Mouse (Mus musculus) embryonic facial prominence, embryonic 11.5 days (tissue): Measurements from ENCODE around the gene Pltp. TPM values are rescaled to one million over a fixed set of nuclear protein-coding genes. Genes with fewer than 3 reads are reported as not detected.
A peak's percentile ranks its signal among the peaks of the same experiment; 100 is the strongest.

ENCODE experiments used
- ATAC-seq: fragments of 200-750 bp; cut with Nextera tagmentation; replicated peaks from 2 replicates; pipeline ENCODE4 v1.8.0; 2017; ENCODE audit warnings: low read depth; ENCODE audit not compliant: insufficient number of reproducible peaks, low FRiP score, low TSS enrichment
- DNase-seq: peaks from one replicate; pipeline ENCODE4 v3.0.0-alpha.2; 2015; ENCODE audit warnings: low spot score
- H3K27ac ChIP-seq: fragments of 300-500 bp; sonication (generic); replicated peaks from 2 replicates; pipeline ENCODE4 v1.5.1; 2014; ENCODE audit warnings: mild to moderate bottlenecking, low read depth, low read length, control low read depth
- H3K27me3 ChIP-seq: fragments of 300-500 bp; sonication (generic); 2 replicates; pipeline ENCODE4 v1.6.1; 2014; ENCODE audit warnings: mild to moderate bottlenecking, low read length, moderate library complexity, mixed read lengths; ENCODE audit not compliant: control insufficient read depth, insufficient read depth
- H3K36me3 ChIP-seq: fragments of 300-500 bp; sonication (generic); replicated peaks from 2 replicates; pipeline ENCODE4 v1.6.1; 2014; ENCODE audit warnings: low read depth, mild to moderate bottlenecking, low read length, moderate library complexity, mixed read lengths; ENCODE audit not compliant: control insufficient read depth, insufficient read depth
- H3K4me1 ChIP-seq: fragments of 300-500 bp; sonication (generic); 2 replicates; pipeline ENCODE4 v1.6.1; 2014; ENCODE audit warnings: low read length, mixed read lengths; ENCODE audit not compliant: control insufficient read depth, insufficient read depth
- H3K4me2 ChIP-seq: fragments of 300-500 bp; sonication (generic); 2 replicates; pipeline ENCODE4 v1.6.1; 2014; ENCODE audit warnings: low read depth, mild to moderate bottlenecking, control low read depth, low read length, moderate library complexity
- H3K4me3 ChIP-seq: fragments of 300-500 bp; sonication (generic); 2 replicates; pipeline ENCODE4 v1.5.1; 2014; ENCODE audit warnings: low read depth, low read length, control low read depth
- H3K9ac ChIP-seq: fragments of 300-500 bp; sonication (generic); replicated peaks from 2 replicates; pipeline ENCODE4 v1.6.1; 2014; ENCODE audit warnings: mild to moderate bottlenecking, control low read depth, low read length
- H3K9me3 ChIP-seq: fragments of 300-500 bp; sonication (generic); replicated peaks from 2 replicates; pipeline ENCODE4 v1.6.1; 2016; ENCODE audit warnings: mild to moderate bottlenecking, low read length, inconsistent platforms, mixed read lengths; ENCODE audit not compliant: control insufficient read depth
- WGBS: fragments of 180-500 bp; shearing (Covaris S2); extraction: QIAGEN DNeasy Blood & Tissue Kit; methylation state at CpG from one replicate; pipeline ENCODE4 v1.1.7; 2014; 5-methylcytosine and 5-hydroxymethylcytosine counted together
- polyA plus RNA-seq: library from polyadenylated mRNA; unstranded; fragments of >200 nt; fragmentation: Nextera tagmentation; extraction: Ambion mirVana; gene quantifications from 2 replicates; pipeline ENCODE4 v1.2.1, GENCODE M21; 2014

The Pltp gene
- polyA plus RNA-seq, 1 experiment from 2014 or later, result 41.8 TPM

GRCm38 (mm10) chr2:164888996-164889395, 31.5 kb upstream of the Pltp start:
- no peak overlapping the region for H3K9ac ChIP-seq
- WGBS, result 88% methylated on average over 12 of the region's 12 CpGs
- no peaks in the 10 kb centered on the region for H3K27me3 ChIP-seq
- H3K9me3 ChIP-seq, result no peaks in the 10 kb centered on the region
- H3K4me1 ChIP-seq, result no peaks in the 10 kb centered on the region
- DNase-seq, result no peak
- ATAC-seq, result no peak
- no peak overlapping the region for H3K4me2 ChIP-seq
- H3K4me3 ChIP-seq, result no peak overlapping the region
- no peak overlapping the region for H3K27ac ChIP-seq
- H3K36me3 ChIP-seq, result peaks cover 35% of the 10 kb centered on the region

GRCm38 (mm10) chr2:164886617-164887016, 29.1 kb upstream of the Pltp start:
- Histone ChIP-seq H3K27me3 (no peaks in the 10 kb centered on the region), H3K9me3 (no peaks in the 10 kb centered on the region), H3K4me1 (no peaks in the 10 kb centered on the region), H3K4me2 (no peak overlapping the region), H3K27ac (no peak overlapping the region), H3K4me3 (no peak overlapping the region), H3K9ac (no peak overlapping the region), H3K36me3 (peaks cover 20% of the 10 kb centered on the region)
- DNase-seq (no peak), ATAC-seq (no peak)
- WGBS, result 94% methylated on average over 10 of the region's 10 CpGs

GRCm38 (mm10) chr2:164885788-164886187, 28.3 kb upstream of the Pltp start:
- no peak overlapping the region for H3K4me2 ChIP-seq
- H3K4me1 ChIP-seq, result no peaks in the 10 kb centered on the region
- peaks cover 13% of the 10 kb centered on the region for H3K36me3 ChIP-seq
- DNase-seq (no peak), ATAC-seq (no peak)
- H3K4me3 ChIP-seq, result no peak overlapping the region
- H3K9me3 ChIP-seq, result no peaks in the 10 kb centered on the region
- H3K9ac ChIP-seq, result no peak overlapping the region
- 94% methylated on average over 7 of the region's 7 CpGs for WGBS
- H3K27me3 ChIP-seq, result no peaks in the 10 kb centered on the region
- no peak overlapping the region for H3K27ac ChIP-seq

DNA sequence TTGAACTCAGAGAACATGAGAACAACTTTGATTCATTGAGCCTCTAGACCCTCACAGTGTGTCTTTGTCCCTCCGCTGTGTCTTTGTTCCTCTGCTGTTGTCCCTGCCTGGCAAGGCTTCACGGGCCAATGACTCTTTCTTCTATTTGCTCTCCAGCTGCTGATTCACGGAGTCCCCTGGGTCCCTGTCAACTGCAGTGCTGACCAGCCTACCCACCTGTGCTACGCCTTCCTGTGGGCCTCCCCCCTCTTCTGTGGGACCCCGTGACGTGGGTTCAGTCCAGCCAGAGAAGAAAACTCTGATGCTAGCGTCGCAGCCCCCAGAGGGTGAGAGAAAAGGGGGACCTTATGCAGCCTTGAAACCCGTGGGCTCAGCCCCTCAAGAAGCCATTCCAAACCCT, 25.1 kb upstream of the Pltp start:
- Histone ChIP-seq H3K36me3 (no peaks in the 10 kb centered on the region; the same call in none of the 2 replicates), H3K4me3 (no peak overlapping the region), H3K27me3 (no peaks in the 10 kb centered on the region), H3K4me1 (no peaks in the 10 kb centered on the region), H3K9ac (no peak overlapping the region), H3K4me2 (no peak overlapping the region; the same call in 1 of the 2 replicates), H3K9me3 (no peaks in the 10 kb centered on the region), H3K27ac (no peak overlapping the region)
- ATAC-seq (no peak), DNase-seq (no peak)
- WGBS, result 67% methylated on average over 9 of the region's 9 CpGs

- H3K4me3 ChIP-seq, result peak overlapping the region; percentile 95
- no peaks in the 10 kb centered on the region for H3K4me1 ChIP-seq
- no peaks in the 10 kb centered on the region; the same call in 1 of the 2 replicates for H3K36me3 ChIP-seq
- H3K9me3 ChIP-seq, result no peaks in the 10 kb centered on the region
- H3K4me2 ChIP-seq, result peak overlapping the region; percentile 91
- DNase-seq (peak; percentile 97), ATAC-seq (peak; percentile 78)
- peak overlapping the region; percentile 100 for H3K27ac ChIP-seq
- peak overlapping the region; percentile 100 for H3K9ac ChIP-seq
- WGBS, result under 1% methylated on average over 66 of the region's 72 CpGs
- no peaks in the 10 kb centered on the region for H3K27me3 ChIP-seq
These were observed 22.2 kb upstream of the Pltp start for GRCm38 (mm10) chr2:164879568-164880277.

GRCm38 (mm10) chr2:164879228-164879567, 21.7 kb upstream of the Pltp start, which contains the start of gene Pcif1:
Pcif1 (plus strand) TSS chr2:164879304.
- Histone ChIP-seq H3K27ac (peak within 1 kb of the TSS; percentile 100), H3K4me2 (peak within 1 kb of the TSS; percentile 91), H3K9ac (peak within 1 kb of the TSS; percentile 100), H3K4me3 (peak within 1 kb of the TSS; percentile 95), H3K4me1 (no peaks in the 10 kb centered on the region), H3K27me3 (no peaks in the 10 kb centered on the region), H3K9me3 (no peaks in the 10 kb centered on the region), H3K36me3 (no peaks in the 10 kb centered on the region; the same call in 1 of the 2 replicates)
- peak; percentile 78 for ATAC-seq
- under 1% methylated on average over 31 of the region's 40 CpGs for WGBS
- peak; percentile 95 for DNase-seq

DNA sequence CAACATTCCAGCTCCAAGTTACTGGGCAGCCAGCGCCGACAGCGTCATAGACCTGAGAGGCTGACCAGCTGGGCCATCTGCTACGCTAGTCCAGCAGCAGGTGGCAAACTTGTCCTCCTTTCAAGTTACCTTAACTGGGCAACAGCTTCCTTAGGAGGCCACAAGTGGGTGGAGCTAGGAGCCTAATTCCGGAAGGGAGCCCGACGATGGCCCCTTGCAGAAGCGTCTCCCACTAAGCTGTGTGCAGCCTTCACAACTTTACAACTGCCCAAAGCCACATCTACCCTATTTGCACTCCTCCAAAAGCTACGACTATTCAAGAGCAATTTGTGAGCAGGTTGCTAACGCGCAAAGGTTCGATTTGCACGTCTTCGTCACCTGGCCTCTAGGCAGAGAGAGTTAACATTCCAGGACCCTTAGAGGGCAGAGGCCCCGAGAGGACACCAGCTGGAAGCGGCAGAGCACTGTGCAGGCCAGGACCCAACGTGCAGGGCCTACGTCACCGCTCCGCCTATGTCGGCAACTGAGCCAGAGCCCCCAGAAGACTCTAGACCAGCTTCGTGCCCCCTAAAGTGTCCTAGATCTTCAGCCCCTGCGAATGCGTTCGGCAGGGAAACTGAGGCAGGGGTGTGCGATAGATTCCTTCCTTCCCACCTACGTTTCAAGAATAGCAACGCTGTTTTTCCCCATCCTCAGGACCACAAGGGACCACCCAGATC, 21.2 kb upstream of the Pltp start:
- Histone ChIP-seq H3K9ac (peak overlapping the region; percentile 100), H3K4me2 (peak overlapping the region; percentile 91), H3K9me3 (no peaks in the 10 kb centered on the region), H3K4me3 (peak overlapping the region; percentile 95), H3K27ac (peak overlapping the region; percentile 100), H3K36me3 (no peaks in the 10 kb centered on the region), H3K27me3 (no peaks in the 10 kb centered on the region), H3K4me1 (no peaks in the 10 kb centered on the region)
- 0 out of 2 replicates have a peak, but pooled peaks have one; percentile 21 for ATAC-seq
- 2% methylated on average over 28 of the region's 28 CpGs for whole genome bisulfite sequencing
- peak; percentile 54 for DNase-seq
